Mouse (Mus musculus): ENCODE data around the gene Tlr7.
"Not testable (repeated sequence)": the region's sequence is repeated elsewhere in the genome, so short reads cannot be mapped to it uniquely, and the experiment has no call there.

Tlr7 gene

GRCm38 (mm10) chrX:167330399-167330798 lies at the start of gene Tlr7:
Gene Tlr7 (minus strand): TSS chrX:167330558.
- in situ Hi-C loops (cut with MboI): no loop called here

DNA sequence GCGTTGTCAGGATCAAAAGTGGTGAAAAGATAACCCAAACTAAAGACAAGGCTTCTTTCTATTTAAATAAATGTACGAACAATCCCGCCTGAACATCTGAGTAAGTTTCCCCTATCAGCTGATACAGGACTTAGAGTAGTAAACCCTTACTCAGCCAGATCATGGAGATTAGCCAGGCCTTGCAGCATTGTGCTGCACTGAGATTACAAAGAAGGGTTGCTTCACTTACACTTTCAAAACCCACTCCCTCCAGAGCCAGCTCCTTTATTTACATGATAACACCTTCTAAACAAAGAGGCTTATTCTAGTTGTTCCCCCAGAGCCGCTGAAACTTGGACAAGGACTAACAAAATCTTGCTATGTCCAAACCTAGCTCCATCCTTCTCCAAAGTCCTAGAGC lies 49.7 kb upstream of the Tlr7 start:
- in situ Hi-C loops (cut with MboI): no loop called here

GRCm38 (mm10) chrX:167361231-167361630 lies 30.9 kb upstream of the Tlr7 start:
- in situ Hi-C loops (cut with MboI): not testable (repeated sequence)

- in situ Hi-C loops (cut with MboI): no loop called here
Observed at GRCm38 (mm10) chrX:167359704-167360103, 29.3 kb upstream of the Tlr7 start.

- in situ Hi-C loops (cut with MboI): no loop called here
Observed at GRCm38 (mm10) chrX:167357415-167357814, 27.1 kb upstream of the Tlr7 start.

- in situ Hi-C loops (cut with MboI): no loop called here
Observed at GRCm38 (mm10) chrX:167355965-167356364, 25.6 kb upstream of the Tlr7 start.

DNA sequence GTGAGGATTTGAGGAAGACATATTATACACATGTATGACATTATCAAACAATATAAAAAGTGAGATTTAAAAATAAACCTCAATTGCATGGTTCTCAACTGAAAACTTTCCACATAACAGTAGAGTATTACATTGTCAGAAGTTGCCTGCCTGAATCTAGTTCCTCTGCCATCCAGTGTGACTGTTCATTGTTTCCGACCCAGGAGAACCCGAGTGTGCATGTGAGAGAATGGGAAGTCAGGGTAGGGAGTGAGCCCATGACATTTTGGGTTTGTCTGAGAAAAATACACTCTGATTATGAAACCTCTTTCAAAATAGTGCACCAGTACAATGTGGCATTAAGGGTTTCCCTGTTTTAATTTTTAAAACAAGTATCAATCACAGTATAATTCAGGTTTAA lies 23.3 kb upstream of the Tlr7 start:
- in situ Hi-C loops (cut with MboI): no loop called here

DNA sequence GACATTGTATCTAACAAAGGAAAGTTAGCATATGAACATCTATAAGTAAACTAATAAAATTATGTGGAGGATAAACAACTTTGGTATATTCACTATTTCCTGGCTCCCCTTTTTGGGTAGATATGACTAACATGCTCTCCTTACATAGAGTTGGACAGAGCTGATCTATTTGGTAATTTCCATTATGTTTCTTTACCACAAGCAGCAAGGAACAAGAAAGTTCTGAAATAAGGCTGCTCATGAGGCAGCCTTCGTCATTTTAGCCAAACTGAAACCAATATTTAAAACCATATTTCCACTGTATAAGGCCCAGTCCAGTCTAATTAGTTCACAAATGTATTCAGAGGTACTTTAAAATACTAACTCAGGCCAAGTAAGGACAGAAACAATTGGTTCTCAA lies 16.1 kb upstream of the Tlr7 start:
- in situ Hi-C loops (cut with MboI): no loop called here

- in situ Hi-C loops (cut with MboI): no loop called here
Observed at GRCm38 (mm10) chrX:167344356-167344755, 14.0 kb upstream of the Tlr7 start.

DNA sequence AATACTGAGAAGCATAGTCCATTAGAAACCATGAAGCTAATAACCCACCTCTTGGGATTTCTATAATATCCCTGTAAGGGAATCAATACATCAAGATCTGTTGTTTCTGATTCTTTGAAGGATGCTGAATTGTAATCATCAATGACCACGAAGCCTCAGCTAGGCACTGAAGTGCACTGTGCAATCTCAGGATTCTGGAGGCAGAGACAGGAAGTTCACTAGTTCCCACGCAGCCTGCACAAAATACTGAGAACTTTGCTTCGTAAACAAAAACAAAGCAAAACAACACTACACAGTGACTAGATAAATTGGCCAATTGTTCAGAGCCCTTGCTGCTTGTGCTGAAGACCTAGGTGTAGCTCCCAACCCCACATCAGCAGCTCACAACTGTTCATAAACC lies 11.5 kb upstream of the Tlr7 start:
- in situ Hi-C loops (cut with MboI): no loop called here

DNA sequence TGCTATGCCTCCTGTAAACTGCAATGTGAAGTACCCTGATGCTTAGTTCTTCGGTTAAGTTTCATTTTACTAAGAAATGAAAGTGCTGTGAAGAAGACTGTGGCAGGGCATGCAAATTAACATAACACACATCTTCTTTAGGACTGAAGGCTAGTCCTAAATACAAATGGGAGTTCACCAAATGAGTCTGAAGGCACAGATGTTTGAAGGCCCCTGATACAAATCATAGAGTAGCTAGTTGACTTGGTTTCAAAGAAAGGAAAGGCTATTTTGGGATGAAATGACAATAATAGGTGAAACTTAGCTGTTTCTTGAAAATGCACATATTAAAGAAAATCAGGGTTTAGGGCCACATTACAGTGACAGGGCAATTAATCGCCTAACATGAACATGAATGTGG lies 9.8 kb upstream of the Tlr7 start:
- in situ Hi-C loops (cut with MboI): no loop called here

- in situ Hi-C loops (cut with MboI): no loop called here
Observed at GRCm38 (mm10) chrX:167337990-167338389, 7.6 kb upstream of the Tlr7 start.

DNA sequence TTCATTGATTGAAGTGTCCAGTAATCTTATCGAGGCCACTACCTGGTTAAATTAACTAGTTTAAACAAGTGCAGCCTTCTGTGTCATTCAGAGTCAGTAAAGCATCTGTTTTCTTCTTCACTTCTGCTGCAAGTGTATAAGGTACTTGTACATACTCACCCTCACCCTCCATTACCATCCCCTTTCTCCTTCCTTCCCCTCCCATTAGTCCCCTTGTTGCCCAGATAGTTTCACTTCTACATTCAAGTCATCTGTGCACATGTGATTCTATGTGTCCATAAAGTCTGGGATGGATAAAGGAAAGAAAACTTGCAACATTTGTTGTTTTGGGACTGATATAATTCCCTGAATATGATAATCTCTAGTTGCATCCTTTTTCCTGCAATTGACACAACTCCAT lies 4.2 kb upstream of the Tlr7 start:
- in situ Hi-C loops (cut with MboI): no loop called here

- in situ Hi-C loops (cut with MboI): no loop called here
Observed at GRCm38 (mm10) chrX:167332607-167333006, 2.2 kb upstream of the Tlr7 start.

- in situ Hi-C loops (cut with MboI): no loop called here
Observed at GRCm38 (mm10) chrX:167330993-167331392, 635 bp upstream of the Tlr7 start.

GRCm38 (mm10) chrX:167329620-167330019 lies 738 bp downstream of the Tlr7 start:
- in situ Hi-C loops (cut with MboI): no loop called here

DNA sequence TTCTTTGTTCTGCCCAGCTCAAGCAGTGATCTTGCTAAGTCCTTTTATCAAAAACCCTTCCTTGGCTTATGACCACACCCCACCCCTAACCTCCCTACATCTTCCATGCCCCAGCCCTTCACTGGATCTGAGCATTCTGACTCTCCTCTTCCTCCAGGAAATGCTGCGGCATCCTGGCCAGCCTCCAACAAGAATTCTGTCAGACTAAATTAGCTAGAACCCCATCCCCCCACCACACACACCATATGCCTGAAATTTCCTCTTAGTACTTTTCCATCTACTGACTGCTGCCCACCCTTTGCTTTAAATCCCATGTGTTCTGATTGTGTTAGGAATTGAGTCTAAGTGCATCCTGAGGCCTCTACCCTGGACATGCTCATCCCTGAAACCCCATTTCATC lies 1.3 kb downstream of the Tlr7 start:
- in situ Hi-C loops (cut with MboI): no loop called here

GRCm38 (mm10) chrX:167328519-167328918 lies 1.8 kb downstream of the Tlr7 start:
- in situ Hi-C loops (cut with MboI): no loop called here

GRCm38 (mm10) chrX:167323742-167324141 lies 6.6 kb downstream of the Tlr7 start:
- in situ Hi-C loops (cut with MboI): no loop called here

- in situ Hi-C loops (cut with MboI): no loop called here
Observed at GRCm38 (mm10) chrX:167321233-167321806, 9.0 kb downstream of the Tlr7 start.

DNA sequence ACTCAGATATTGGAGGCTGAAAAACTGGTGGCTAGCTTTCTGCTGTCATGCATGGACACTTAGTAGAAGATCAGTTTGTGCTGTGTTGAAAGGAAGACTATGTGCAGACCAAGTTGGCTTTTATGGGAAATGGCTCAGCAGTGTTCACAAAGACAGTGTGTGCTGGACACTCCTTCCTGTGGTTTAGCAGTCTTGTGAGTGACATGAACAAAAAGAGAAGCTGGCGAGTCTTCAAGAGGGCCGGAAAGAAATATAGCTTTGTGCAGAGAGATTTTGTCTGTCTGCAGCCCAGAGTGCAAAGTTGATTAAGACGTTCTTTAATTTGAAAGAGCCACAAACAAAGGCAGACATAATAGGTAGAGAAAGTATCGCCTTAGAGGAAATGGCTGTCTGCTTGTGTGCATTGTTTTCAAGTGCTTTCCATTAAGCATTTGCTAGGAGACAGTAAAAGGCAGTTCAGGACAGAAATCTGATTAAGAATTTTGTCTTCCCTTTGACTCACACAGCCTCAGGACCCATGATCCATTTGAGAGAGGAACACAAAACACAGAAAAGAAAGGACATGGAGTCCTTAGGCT lies 11.4 kb downstream of the Tlr7 start:
- in situ Hi-C loops (cut with MboI): no loop called here

- in situ Hi-C loops (cut with MboI): no loop called here
Observed at GRCm38 (mm10) chrX:167315766-167316165, 14.6 kb downstream of the Tlr7 start.

DNA sequence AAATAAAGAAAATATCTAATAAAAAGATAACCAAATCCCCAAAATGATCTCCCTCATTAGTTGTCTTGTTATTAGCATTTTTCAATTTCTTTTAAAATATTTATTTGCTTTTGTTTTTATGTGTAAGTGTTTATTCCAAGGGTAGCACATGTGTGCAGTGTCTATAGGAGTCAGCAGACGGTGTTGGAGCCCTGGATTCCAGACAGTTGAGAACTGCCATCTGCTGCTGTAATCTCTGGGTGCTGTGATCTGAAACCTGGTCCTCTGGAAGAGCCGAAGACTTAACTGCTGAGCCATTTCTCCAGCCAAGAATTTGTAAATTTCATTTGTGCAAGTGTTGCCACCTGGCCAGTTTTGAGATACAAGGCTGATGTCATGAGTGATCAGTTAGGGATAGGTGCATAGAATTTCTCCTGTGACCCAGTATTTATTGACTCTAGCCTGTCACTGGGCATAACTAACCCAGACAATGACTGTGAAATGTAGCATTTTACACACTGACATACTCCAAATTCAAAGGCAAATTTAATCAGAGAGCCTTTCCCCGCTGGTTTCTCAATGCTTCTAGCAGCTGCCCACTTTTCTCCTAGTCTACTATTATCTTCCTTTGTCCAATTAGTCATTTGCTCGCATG lies 15.1 kb downstream of the Tlr7 start:
- in situ Hi-C loops (cut with MboI): no loop called here

DNA sequence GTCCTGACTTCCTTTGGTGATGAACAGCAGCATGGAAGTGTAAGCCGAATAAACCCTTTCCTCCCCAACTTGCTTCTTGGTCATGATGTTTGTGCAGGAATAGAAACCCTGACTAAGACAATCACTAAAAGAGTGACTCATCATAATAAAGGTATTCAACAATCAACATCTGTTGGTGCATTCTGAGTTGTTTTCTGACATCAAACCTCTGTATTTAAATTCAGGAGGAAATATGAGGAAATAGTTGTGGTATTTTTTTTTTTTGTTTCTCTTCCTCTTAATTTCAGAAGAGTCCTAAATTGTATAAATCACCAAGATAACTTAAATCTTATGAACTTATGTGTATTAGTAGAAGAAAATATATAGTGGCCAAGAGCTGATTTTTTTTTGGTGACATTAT lies 28.3 kb downstream of the Tlr7 start:
- in situ Hi-C loops (cut with MboI): not testable (repeated sequence)
